Comparison of ENCODE assay signal across 27 mouse cellular contexts in the genomic region with DNA sequence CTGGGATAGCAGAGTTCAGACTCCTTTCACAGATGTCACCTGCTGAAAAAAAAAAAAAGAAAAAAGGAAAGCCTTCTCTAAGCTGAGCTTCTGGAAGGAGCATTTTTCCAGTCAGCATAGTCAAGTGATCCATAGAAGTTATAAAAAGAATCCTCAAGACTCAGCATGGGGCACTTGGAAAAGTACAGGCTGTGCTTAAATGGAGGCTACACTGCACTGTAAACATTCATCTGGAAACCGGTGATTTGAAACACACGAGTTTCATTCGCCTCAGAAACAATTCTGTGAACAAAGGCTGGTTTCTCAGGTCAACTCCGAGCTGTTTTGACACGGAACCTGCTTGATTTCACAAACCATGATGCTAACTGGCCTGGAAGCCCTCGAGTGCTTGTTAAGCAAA.
A peak's percentile ranks its signal among the peaks of the same experiment; 100 is the strongest.
DNase-seq lines count a peak whose midpoint lies in the region; ATAC-seq and TF ChIP-seq lines count a peak whose summit lies in the region.
"Had no signal": no experiment of that assay in that cellular context is flagged by ENCODE, and none has a peak within 500 bp of the region (broad histone marks: within the 10 kb centered on the region; RNA-seq: fewer than 3 reads in every experiment).

No protein-coding gene starts in this region.

- peak; percentile 80 for ATAC-seq in frontal cortex, adult (ENCODE audit: low TSS enrichment)
- ATAC-seq in lung, postnatal 0 days: no peak
- ATAC-seq: forebrain, embryonic 15.5 days; intestine, embryonic 15.5 days had no signal

- H3K27me3 ChIP-seq in lung, postnatal 0 days (replicated peaks; ENCODE audit: insufficient read depth, low read length): no peaks in the 10 kb centered on the region
- H3K27me3 ChIP-seq: forebrain, embryonic 15.5 days; hindbrain, embryonic 15.5 days; intestine, embryonic 15.5 days; lung, embryonic 15.5 days had no signal

- no peak overlapping the region for H3K4me3 ChIP-seq in lung, postnatal 0 days (ENCODE audit: low read depth, low read length)
- H3K4me3 ChIP-seq in olfactory bulb, adult 2 months (ENCODE audit: insufficient read depth, low read depth, low read length): no peak overlapping the region
- H3K4me3 ChIP-seq: forebrain, embryonic 10.5 days; forebrain, embryonic 15.5 days; hindbrain, embryonic 10.5 days; hindbrain, embryonic 15.5 days; intestine, embryonic 15.5 days; lung, embryonic 15.5 days had no signal

- no peak for TF ChIP-seq POLR2A in brain, embryonic 14.5 days (IDR thresholded peaks at IDR 0.05; ENCODE audit: borderline replicate concordance, extremely low read depth, insufficient read depth, insufficient read length, poor library complexity, severe bottlenecking)
- no peak for TF ChIP-seq POLR2A in olfactory bulb, adult 2 months (IDR thresholded peaks at IDR 0.05; ENCODE audit: insufficient read depth, low read depth, low read length)

- TF ChIP-seq CTCF in lung, postnatal 0 days (IDR thresholded peaks at IDR 0.05): no peak
- no peak for TF ChIP-seq CTCF in brain, embryonic 14.5 days (IDR thresholded peaks at IDR 0.05; ENCODE audit: borderline replicate concordance, extremely low read depth, insufficient read depth, insufficient read length)
- no peak for TF ChIP-seq CTCF in olfactory bulb, adult 2 months (IDR thresholded peaks at IDR 0.05; ENCODE audit: insufficient read depth, low read depth, low read length)

- no peak overlapping the region for H3K9ac ChIP-seq in lung, postnatal 0 days (replicated peaks; ENCODE audit: low read depth)
- H3K9ac ChIP-seq: forebrain, embryonic 15.5 days; hindbrain, embryonic 15.5 days; intestine, embryonic 15.5 days; liver, embryonic 14.5 days; lung, embryonic 15.5 days had no signal

- H3K4me1 ChIP-seq in lung, postnatal 0 days (ENCODE audit: insufficient read depth, low read depth, low read length): no peaks in the 10 kb centered on the region
- H3K4me1 ChIP-seq in olfactory bulb, adult 2 months (ENCODE audit: control insufficient read depth, insufficient read depth, low read length): peaks cover 13% of the 10 kb centered on the region
- H3K4me1 ChIP-seq: intestine, embryonic 15.5 days; lung, embryonic 15.5 days had no signal

- no peak for DNase-seq in frontal cortex, postnatal 10 days (ENCODE audit: low spot score in 2 of 2)
- peak; percentile 13 to 52 for DNase-seq in lung, adult 18-20 months
- no peak for DNase-seq in lung, postnatal 0 days (ENCODE audit: low spot score)
- DNase-seq in brain, embryonic 14.5 days (ENCODE audit: low read depth): peak; percentile 12
- no peak for DNase-seq in kidney, postnatal 36 days
- DNase-seq: adrenal gland, adult 8-10 months; cerebellum, adult 11-12 months; cerebellum, postnatal 10 days; heart, postnatal 14 days; kidney, adult 2 months; kidney, postnatal 4 days; midbrain, embryonic 14.5 days; retina, postnatal 1 day; spleen, adult 18-20 months; thymus, adult 2 months; thymus, postnatal 36 days had no signal

- no peak overlapping the region for H3K27ac ChIP-seq in lung, postnatal 0 days (ENCODE audit: low read length)
- H3K27ac ChIP-seq in olfactory bulb, adult 2 months (ENCODE audit: insufficient read depth, low read depth, low read length): peak overlapping the region; percentile 47; the same call in 1 of the 2 replicates
- H3K27ac ChIP-seq: forebrain, embryonic 10.5 days; forebrain, embryonic 15.5 days; hindbrain, embryonic 10.5 days; hindbrain, embryonic 15.5 days; intestine, embryonic 15.5 days; liver, embryonic 14.5 days; lung, embryonic 15.5 days; stomach, postnatal 0 days had no signal

- WGBS in lung, postnatal 0 days: 52% methylated on average over 6 of the region's 6 CpGs
- 27% methylated on average over 6 of the region's 6 CpGs for WGBS in olfactory bulb, adult 2 months

- TF ChIP-seq EP300 in lung, postnatal 0 days (IDR thresholded peaks at IDR 0.05): no peak

- no peaks in the 10 kb centered on the region for H3K9me3 ChIP-seq in lung, postnatal 0 days (ENCODE audit: low read length)
- H3K9me3 ChIP-seq: forebrain, embryonic 10.5 days; forebrain, embryonic 15.5 days; G1E; hindbrain, embryonic 10.5 days; hindbrain, embryonic 15.5 days; intestine, embryonic 15.5 days; lung, embryonic 15.5 days had no signal

- H3K4me2 ChIP-seq in lung, postnatal 0 days (replicated peaks; ENCODE audit: low read depth, low read length): no peak overlapping the region
- H3K4me2 ChIP-seq: forebrain, embryonic 15.5 days; hindbrain, embryonic 15.5 days; intestine, embryonic 15.5 days; lung, embryonic 15.5 days had no signal

- no peaks in the 10 kb centered on the region for H3K36me3 ChIP-seq in lung, postnatal 0 days (ENCODE audit: insufficient read depth, low read length)
- H3K36me3 ChIP-seq: forebrain, embryonic 10.5 days; forebrain, embryonic 15.5 days; G1E; hindbrain, embryonic 10.5 days; hindbrain, embryonic 15.5 days; intestine, embryonic 15.5 days; lung, embryonic 15.5 days had no signal

Comparison
In these comparisons a context has a peak if more than half of its experiments do, and no peak if none do; other contexts are left out.
1. DNase-seq: peak in lung, adult 18-20 months (2 of 2) and brain, embryonic 14.5 days (single experiment); none in frontal cortex, postnatal 10 days (0 of 2), lung, postnatal 0 days (single experiment) and kidney, postnatal 36 days (0 of 2).